Mouse (Mus musculus): ENCODE data around the gene Gm27027. TPM values are rescaled to one million over a fixed set of nuclear protein-coding genes. Genes with fewer than 3 reads are reported as not detected.

The Gm27027 gene
- polyA plus RNA-seq, 1 experiment from 2014 or later: not detected

GRCm38 (mm10) chr2:94001411-94001810, 5.3 kb upstream of the Gm27027 start:
- Histone ChIP-seq H3K27ac (no peak overlapping the region), H3K4me1 (no peaks in the 10 kb centered on the region), H3K36me3 (peaks cover 92% of the 10 kb centered on the region), H3K9me3 (replicated peaks) (no peaks in the 10 kb centered on the region), H3K4me3 (no peak overlapping the region), H3K27me3 (ENCODE audit: low read depth, poor library complexity, severe bottlenecking) (no peaks in the 10 kb centered on the region)
- WGBS: 89% methylated on average over 6 of the region's 6 CpGs
- no peak for DNase-seq (ENCODE audit: low spot score)

DNA sequence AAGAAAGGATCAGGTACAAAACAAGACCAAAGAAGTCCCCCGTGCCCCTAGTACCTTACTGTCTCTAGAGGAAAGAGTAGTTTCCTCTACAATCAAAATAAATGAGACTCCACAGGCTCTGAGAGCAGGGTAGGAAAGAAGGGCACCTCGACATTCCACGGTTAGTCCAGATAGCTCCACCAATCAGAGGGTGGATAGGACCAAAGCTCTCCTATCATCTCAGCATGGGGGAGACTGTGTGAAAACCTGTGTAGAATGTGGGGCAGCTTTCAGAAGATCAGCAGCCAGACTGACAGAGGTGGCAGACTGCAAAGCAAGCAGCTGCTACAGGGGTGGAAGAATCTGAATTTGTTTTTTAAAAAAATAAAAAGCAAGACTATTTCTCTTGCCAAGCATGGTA, 3.3 kb downstream of the Gm27027 start:
- Histone ChIP-seq H3K36me3 (peaks cover 97% of the 10 kb centered on the region), H3K27me3 (ENCODE audit: low read depth, poor library complexity, severe bottlenecking) (no peaks in the 10 kb centered on the region), H3K4me3 (no peak overlapping the region), H3K27ac (no peak overlapping the region), H3K9me3 (replicated peaks) (no peaks in the 10 kb centered on the region), H3K4me1 (peaks cover 8% of the 10 kb centered on the region)
- WGBS: 66% methylated on average over 3 of the region's 3 CpGs
- no peak for DNase-seq (ENCODE audit: low spot score)

GRCm38 (mm10) chr2:93992259-93992658, 3.9 kb downstream of the Gm27027 start:
- WGBS: 70% methylated on average over 5 of the region's 5 CpGs
- Histone ChIP-seq H3K4me1 (peaks cover 8% of the 10 kb centered on the region), H3K27ac (no peak overlapping the region), H3K4me3 (no peak overlapping the region), H3K9me3 (replicated peaks) (no peaks in the 10 kb centered on the region), H3K36me3 (peaks cover 98% of the 10 kb centered on the region), H3K27me3 (ENCODE audit: low read depth, poor library complexity, severe bottlenecking) (no peaks in the 10 kb centered on the region)
- DNase-seq (ENCODE audit: low spot score): no peak

DNA sequence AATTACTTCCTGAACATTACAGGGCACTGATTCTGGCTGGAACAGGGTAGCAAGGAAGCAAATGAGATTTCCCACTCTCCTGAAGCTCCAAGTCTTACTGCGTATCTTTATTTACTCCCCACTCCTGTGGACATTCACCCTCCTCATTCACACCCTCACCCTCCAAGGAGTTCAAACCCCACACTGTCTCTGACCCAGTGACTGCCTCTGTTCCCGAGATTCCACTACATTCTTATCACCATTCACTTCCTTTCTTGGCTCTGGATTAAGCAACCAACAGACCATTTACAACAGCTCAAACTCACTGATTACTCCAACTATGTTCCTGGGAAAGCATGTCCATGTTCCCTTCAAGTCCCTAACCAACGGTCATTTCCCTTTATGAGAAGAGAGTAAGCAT, 4.8 kb downstream of the Gm27027 start:
- H3K4me3 ChIP-seq: no peak overlapping the region
- no peaks in the 10 kb centered on the region for H3K9me3 ChIP-seq (replicated peaks)
- no peak overlapping the region for H3K27ac ChIP-seq
- WGBS: 80% methylated on average over 3 of the region's 3 CpGs
- peaks cover 98% of the 10 kb centered on the region for H3K36me3 ChIP-seq
- no peak for DNase-seq (ENCODE audit: low spot score)
- no peaks in the 10 kb centered on the region for H3K27me3 ChIP-seq (ENCODE audit: low read depth, poor library complexity, severe bottlenecking)
- peaks cover 8% of the 10 kb centered on the region for H3K4me1 ChIP-seq

GRCm38 (mm10) chr2:93988440-93988839, 7.7 kb downstream of the Gm27027 start:
- no peak overlapping the region for H3K4me3 ChIP-seq
- no peaks in the 10 kb centered on the region for H3K9me3 ChIP-seq (replicated peaks)
- peaks cover 94% of the 10 kb centered on the region for H3K36me3 ChIP-seq
- WGBS: 92% methylated on average over 2 of the region's 2 CpGs
- no peak for DNase-seq (ENCODE audit: low spot score)
- peaks cover 8% of the 10 kb centered on the region for H3K4me1 ChIP-seq
- H3K27ac ChIP-seq: no peak overlapping the region
- H3K27me3 ChIP-seq (ENCODE audit: low read depth, poor library complexity, severe bottlenecking): no peaks in the 10 kb centered on the region

DNA sequence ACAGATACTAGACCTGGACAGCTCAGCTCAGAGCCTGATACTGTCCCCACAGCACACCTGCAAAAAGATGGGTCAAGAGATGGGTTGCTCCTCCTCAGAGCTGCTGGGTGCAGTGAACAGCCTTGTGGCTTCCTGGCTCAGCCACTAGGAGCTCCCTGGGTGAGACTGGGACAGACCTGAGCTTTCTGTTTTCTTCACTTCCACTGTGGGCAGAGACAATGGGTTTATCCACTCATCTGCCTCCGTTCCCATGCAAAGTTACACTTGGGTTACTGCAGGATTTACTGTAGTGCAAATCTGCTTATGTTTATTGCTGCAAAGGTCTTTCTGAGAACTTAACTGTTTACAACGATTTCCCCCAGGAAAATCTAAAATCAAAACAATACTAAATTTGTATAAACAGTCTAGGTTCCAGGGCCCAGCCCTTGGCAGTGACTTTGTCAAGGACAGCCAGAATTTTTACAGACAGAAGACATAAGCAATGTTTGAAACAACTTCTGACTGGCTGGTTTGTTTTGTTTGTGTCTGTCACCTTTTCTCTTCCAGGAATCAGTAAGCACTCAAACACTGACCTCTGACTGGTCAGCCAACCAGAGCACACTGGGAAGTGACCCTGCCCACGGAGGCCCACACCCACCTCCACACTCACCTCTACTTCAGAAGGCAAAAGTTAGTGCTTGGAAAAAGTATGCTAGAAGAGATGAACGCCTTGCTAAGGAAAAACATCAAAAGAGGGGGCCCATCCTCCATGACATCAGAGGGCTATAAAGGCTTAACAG, 13.5 kb downstream of the Gm27027 start:
- Histone ChIP-seq H3K4me1 (no peaks in the 10 kb centered on the region), H3K4me3 (no peak overlapping the region), H3K36me3 (peaks cover 85% of the 10 kb centered on the region), H3K27me3 (ENCODE audit: low read depth, poor library complexity, severe bottlenecking) (no peaks in the 10 kb centered on the region), H3K9me3 (replicated peaks) (no peaks in the 10 kb centered on the region), H3K27ac (no peak overlapping the region)
- WGBS: 84% methylated on average over 4 of the region's 4 CpGs
- DNase-seq (ENCODE audit: low spot score): no peak

DNA sequence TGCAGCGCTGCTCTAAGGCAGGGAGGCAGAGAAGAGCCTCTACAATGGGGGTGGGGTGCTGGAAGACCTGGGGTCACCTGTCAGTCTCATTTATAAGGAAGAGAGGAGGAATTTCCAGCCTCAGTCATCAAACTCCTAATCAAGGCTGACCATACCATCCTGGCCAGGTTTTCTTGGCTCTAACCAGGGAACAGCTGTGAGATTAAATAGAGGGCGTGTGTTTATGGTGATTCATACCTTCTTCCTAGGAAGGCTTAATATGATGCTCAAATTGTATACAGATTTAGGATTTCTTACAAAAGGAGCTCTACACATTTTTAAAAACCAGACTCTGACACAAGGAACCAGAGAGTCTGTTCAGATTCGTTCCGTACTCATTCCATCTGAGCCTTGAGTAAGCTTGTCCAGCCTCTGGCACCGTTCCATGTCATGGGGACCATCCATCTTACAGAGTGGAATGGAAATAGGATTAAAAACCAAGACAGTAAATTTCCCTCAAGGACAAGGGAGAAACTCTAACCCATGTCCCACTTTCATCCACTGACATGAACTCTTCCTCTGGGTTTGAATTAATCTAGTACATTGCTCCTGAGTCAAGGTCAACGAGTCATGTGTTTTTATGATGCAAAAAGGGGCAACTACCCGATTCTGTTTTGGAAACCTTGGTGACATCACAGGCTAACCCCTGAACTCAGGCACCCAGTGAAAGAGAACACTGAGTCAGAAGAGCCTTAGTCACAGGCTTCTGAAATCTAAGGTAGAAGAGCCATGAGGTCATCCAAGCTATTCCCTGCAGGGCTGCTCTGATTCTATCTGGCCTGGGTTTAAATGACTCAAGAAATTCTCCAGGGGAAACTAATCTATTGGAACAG, 16.7 kb downstream of the Gm27027 start:
- Histone ChIP-seq H3K9me3 (replicated peaks) (no peaks in the 10 kb centered on the region), H3K27me3 (ENCODE audit: low read depth, poor library complexity, severe bottlenecking) (no peaks in the 10 kb centered on the region), H3K4me3 (no peak overlapping the region), H3K36me3 (peaks cover 56% of the 10 kb centered on the region), H3K4me1 (peaks cover 25% of the 10 kb centered on the region), H3K27ac (no peak overlapping the region)
- DNase-seq (ENCODE audit: low spot score): no peak
- 89% methylated on average over 7 of the region's 7 CpGs for WGBS

GRCm38 (mm10) chr2:93976436-93977252, 19.5 kb downstream of the Gm27027 start:
- 3% methylated on average over 37 of the region's 37 CpGs for WGBS

DNA sequence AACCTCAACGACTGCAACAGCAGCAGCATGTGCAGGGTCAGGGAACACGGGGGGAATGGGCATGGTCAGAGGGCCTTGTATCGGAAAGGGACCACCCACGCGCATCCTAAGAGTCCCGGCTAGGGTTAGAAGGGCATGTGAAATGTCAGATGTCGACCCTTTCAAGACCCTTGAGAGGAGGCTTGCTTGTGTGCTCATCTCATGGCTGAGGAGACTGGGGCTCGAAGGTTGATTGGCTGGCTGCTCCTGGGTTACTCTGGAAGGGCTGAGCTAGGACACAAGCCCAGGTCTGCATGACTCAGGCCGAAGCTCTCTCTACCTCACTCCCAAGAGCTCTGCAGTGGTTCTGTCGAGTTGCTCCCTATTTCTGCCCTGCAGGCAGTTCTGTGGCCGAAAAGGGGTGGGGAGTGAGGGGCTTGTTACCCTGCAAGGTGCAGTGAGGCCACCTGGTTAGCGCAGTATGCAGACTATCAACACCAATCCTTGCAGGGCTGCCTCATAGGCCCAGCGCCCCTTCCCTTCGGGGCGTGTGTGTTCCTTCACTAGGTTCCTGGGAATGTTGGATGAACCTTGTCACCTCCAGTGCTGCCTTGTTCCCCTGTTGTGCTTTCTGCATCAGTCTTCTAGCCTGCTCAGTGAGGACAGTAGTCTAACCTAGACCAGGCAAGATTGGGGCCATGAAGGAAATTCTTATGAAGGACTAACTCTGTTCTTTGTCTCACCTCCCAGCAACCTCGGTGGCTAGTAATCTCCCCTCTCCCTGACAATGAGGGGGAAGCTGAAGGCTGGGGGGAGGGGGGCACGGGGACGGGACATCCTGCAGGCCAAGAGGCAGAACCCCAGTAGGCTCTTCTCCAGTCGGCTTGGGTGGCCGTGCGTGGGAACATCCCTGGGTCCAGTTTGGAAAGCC, 20.4 kb downstream of the Gm27027 start:
- Histone ChIP-seq H3K4me3 (peak overlapping the region; percentile 57), H3K36me3 (peaks cover 22% of the 10 kb centered on the region), H3K9me3 (replicated peaks) (no peaks in the 10 kb centered on the region), H3K27ac (peak overlapping the region; percentile 83), H3K4me1 (peaks cover 25% of the 10 kb centered on the region), H3K27me3 (ENCODE audit: low read depth, poor library complexity, severe bottlenecking) (no peaks in the 10 kb centered on the region)
- WGBS: 18% methylated on average over 21 of the region's 21 CpGs
- peak; percentile 46 for DNase-seq (ENCODE audit: low spot score)

More at GRCm38 (mm10) chr2:93976436-93977252, 19.5 kb downstream of the Gm27027 start:
- H3K4me3 ChIP-seq: peak overlapping the region; percentile 57
- H3K27me3 ChIP-seq (ENCODE audit: low read depth, poor library complexity, severe bottlenecking): no peaks in the 10 kb centered on the region
- H3K36me3 ChIP-seq: peaks cover 30% of the 10 kb centered on the region
- peak overlapping the region; percentile 83 for H3K27ac ChIP-seq
- peak; percentile 77 for DNase-seq (ENCODE audit: low spot score)
- H3K9me3 ChIP-seq (replicated peaks): no peaks in the 10 kb centered on the region
- H3K4me1 ChIP-seq: peaks cover 25% of the 10 kb centered on the region

GRCm38 (mm10) chr2:93975041-93975440, 21.1 kb downstream of the Gm27027 start:
- H3K27me3 ChIP-seq (ENCODE audit: low read depth, poor library complexity, severe bottlenecking): no peaks in the 10 kb centered on the region
- peak; percentile 49 for DNase-seq (ENCODE audit: low spot score)
- no peaks in the 10 kb centered on the region for H3K9me3 ChIP-seq (replicated peaks)
- peak overlapping the region; percentile 83; the same call in 1 of the 2 replicates for H3K27ac ChIP-seq
- peaks cover 14% of the 10 kb centered on the region for H3K36me3 ChIP-seq
- peaks cover 25% of the 10 kb centered on the region for H3K4me1 ChIP-seq
- no peak overlapping the region for H3K4me3 ChIP-seq
- 52% methylated on average over 7 of the region's 7 CpGs for WGBS

DNA sequence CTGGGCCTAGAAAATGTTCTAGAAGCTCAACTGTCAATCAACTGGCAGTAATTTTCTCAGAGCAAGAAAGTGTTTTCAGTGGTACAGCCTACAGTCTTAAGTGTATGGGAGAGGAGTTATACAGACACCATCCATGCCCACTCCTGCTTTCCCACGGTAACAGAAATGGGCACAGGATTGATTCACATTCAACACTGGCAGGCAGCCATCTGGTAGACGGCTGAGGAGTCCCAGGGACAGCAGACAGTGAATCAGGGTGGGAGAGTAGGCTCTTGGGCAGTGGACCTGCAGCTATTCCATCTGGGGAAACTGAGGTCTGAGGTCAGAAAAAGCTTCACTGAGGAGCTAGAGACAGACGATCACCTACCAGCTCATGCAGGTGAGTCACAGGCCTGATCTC, 24.5 kb downstream of the Gm27027 start:
- Histone ChIP-seq H3K36me3 (no peaks in the 10 kb centered on the region), H3K4me1 (peaks cover 19% of the 10 kb centered on the region), H3K4me3 (no peak overlapping the region), H3K27me3 (ENCODE audit: low read depth, poor library complexity, severe bottlenecking) (no peaks in the 10 kb centered on the region), H3K27ac (no peak overlapping the region), H3K9me3 (replicated peaks) (no peaks in the 10 kb centered on the region)
- WGBS: 67% methylated on average over 3 of the region's 3 CpGs
- no peak for DNase-seq (ENCODE audit: low spot score)

Measured in limb, embryonic 10.5 days (tissue).